Mouse (Mus musculus): ENCODE data around the gene Chchd4. TPM values are rescaled to one million over a fixed set of nuclear protein-coding genes. Genes with fewer than 3 reads are reported as not detected.
A peak's percentile ranks its signal among the peaks of the same experiment; 100 is the strongest.

Gene Chchd4
- 40.7 and 42.5 TPM in 2 replicates for polyA plus RNA-seq (2016; fragmentation: Nextera tagmentation; extraction: Ambion mirVana)

- H3K4me3 ChIP-seq: peak within 1 kb of the TSS; percentile 77
- peak within 1 kb of the TSS; percentile 90 for H3K27ac ChIP-seq
- peaks cover 18% of the 10 kb centered on the region for H3K4me1 ChIP-seq
- H3K9me3 ChIP-seq: no peaks in the 10 kb centered on the region
- no peaks in the 10 kb centered on the region for H3K27me3 ChIP-seq (ENCODE audit: insufficient read depth, poor library complexity, severe bottlenecking)
- whole genome bisulfite sequencing: under 1% methylated on average over 74 of the region's 74 CpGs
- H3K36me3 ChIP-seq: peaks cover 37% of the 10 kb centered on the region
- DNase-seq (ENCODE audit: low spot score): peak; percentile 100
These were observed at the start of gene Chchd4, which contains the start of gene Tmem43 for GRCm38 (mm10) chr6:91472868-91473804. Gene Chchd4 (minus strand): TSS chr6:91473546. Gene Tmem43 (plus strand): TSS chr6:91473703.

GRCm38 (mm10) chr6:91522816-91523215 lies 49.5 kb upstream of the Chchd4 start:
- no peaks in the 10 kb centered on the region for H3K9me3 ChIP-seq
- H3K27ac ChIP-seq: no peak overlapping the region
- peaks cover 6% of the 10 kb centered on the region; the same call in 1 of the 2 replicates for H3K27me3 ChIP-seq (ENCODE audit: insufficient read depth, poor library complexity, severe bottlenecking)
- DNase-seq (ENCODE audit: low spot score): no peak
- WGBS: 87% methylated on average over 5 of the region's 5 CpGs
- H3K4me1 ChIP-seq: peaks cover 4% of the 10 kb centered on the region; the same call in 1 of the 2 replicates
- H3K36me3 ChIP-seq: peaks cover 76% of the 10 kb centered on the region
- H3K4me3 ChIP-seq: no peak overlapping the region

DNA sequence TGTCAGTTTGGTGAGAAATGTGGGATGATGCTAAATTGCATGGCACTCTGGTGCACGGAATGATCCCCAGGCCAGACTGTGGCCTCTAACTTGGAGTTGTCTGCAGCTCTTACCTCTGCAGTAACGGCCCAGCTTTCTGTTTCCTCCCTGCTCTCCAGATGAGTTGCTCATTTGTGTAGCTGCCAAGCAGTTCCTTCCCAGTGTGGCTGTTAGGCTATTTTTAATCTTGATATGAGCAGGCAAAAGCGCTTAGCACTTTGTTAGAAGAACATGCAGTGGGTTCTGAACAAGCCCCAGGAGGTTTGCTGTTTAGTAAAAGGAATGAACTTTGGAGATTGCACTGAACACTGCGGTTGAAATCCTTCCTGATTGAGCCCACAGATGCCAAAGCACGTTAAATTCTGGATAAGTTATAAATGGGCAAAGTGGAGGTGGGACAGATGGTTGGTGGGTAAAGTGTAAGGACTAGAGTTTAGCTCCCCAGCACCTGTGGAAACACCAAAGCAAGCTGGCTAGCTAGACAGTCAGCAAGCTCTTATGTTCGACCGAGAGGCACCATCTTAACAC lies 45.2 kb upstream of the Chchd4 start:
- Histone ChIP-seq H3K36me3 (peaks cover 58% of the 10 kb centered on the region), H3K4me1 (peaks cover 17% of the 10 kb centered on the region), H3K27ac (no peak overlapping the region), H3K9me3 (no peaks in the 10 kb centered on the region), H3K27me3 (ENCODE audit: insufficient read depth, poor library complexity, severe bottlenecking) (no peaks in the 10 kb centered on the region), H3K4me3 (no peak overlapping the region)
- no peak for DNase-seq (ENCODE audit: low spot score)
- 83% methylated on average over 7 of the region's 7 CpGs for WGBS

GRCm38 (mm10) chr6:91515545-91516449 lies 42.5 kb upstream of the Chchd4 start, which contains the start of the genes Xpc and Lsm3:
Gene Xpc (minus strand): TSS chr6:91515888.
Gene Lsm3 (plus strand): TSS chr6:91515928.
- H3K27me3 ChIP-seq (ENCODE audit: insufficient read depth, poor library complexity, severe bottlenecking): no peaks in the 10 kb centered on the region
- peak within 1 kb of the TSS; percentile 93 for H3K27ac ChIP-seq
- WGBS: under 1% methylated on average over 80 of the region's 80 CpGs
- peaks cover 31% of the 10 kb centered on the region for H3K36me3 ChIP-seq
- H3K9me3 ChIP-seq: no peaks in the 10 kb centered on the region
- H3K4me3 ChIP-seq: peak within 1 kb of the TSS; percentile 87
- H3K4me1 ChIP-seq: peaks cover 17% of the 10 kb centered on the region
- peak; percentile 98 for DNase-seq (ENCODE audit: low spot score)

DNA sequence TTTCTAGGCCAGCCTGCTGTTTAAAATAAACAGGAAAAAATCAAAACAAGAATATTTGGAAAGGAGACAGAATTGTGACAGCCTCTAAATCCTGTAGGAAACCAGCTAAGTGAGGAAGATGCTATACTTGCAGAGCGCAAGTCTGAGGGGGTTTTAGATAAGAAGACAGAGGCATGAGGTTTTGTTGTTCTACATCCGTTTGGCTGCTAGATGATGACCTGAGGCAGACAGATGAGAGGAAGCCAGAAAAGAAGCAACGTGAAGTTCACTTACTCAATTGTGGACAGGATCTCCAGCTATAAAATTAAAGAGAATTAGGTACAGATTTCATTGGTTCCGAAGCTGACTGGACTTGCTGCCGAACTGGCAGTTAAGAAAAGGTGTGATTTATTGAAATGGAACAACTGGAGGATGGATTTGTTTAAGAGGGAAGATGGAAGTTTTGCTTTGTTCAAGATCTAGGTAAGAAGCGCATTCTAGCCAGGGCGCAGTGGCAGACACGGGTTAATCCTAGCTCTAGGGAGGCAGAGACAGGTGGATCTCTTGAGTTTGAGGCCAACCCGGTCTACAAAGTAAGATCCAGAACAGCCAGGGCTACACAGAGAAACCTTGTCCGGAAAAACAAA lies 41.5 kb upstream of the Chchd4 start:
- 26% methylated on average over 10 of the region's 10 CpGs for WGBS
- H3K27me3 ChIP-seq (ENCODE audit: insufficient read depth, poor library complexity, severe bottlenecking): no peaks in the 10 kb centered on the region

DNA sequence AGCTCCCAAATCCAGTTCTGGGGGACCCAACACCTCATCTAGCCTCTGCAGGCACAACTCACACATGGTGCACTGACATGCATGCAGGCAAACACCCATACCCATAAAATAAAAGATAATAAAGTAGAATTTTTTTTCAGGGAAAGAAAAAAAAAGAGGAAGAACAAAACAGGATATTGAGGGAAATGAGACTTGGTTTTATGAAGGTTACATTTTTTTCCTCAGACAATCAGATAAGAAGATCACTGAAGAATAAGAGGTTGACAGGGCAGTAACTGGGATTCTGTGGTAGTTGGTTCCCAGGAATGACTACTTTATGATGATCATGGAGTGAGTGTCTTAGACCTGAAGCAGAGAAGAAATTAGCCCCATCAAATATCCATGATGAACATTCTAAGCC lies 40.8 kb upstream of the Chchd4 start:
- no peak overlapping the region for H3K4me3 ChIP-seq
- H3K4me1 ChIP-seq: peaks cover 17% of the 10 kb centered on the region
- no peaks in the 10 kb centered on the region for H3K9me3 ChIP-seq
- no peak for DNase-seq (ENCODE audit: low spot score)
- no peaks in the 10 kb centered on the region for H3K27me3 ChIP-seq (ENCODE audit: insufficient read depth, poor library complexity, severe bottlenecking)
- peaks cover 24% of the 10 kb centered on the region for H3K36me3 ChIP-seq
- H3K27ac ChIP-seq: no peak overlapping the region

More for the DNA sequence above, 41.5 kb upstream of the Chchd4 start:
- DNase-seq (ENCODE audit: low spot score): no peak
- peaks cover 17% of the 10 kb centered on the region for H3K4me1 ChIP-seq
- H3K9me3 ChIP-seq: no peaks in the 10 kb centered on the region
- peak overlapping the region; percentile 93 for H3K27ac ChIP-seq
- H3K36me3 ChIP-seq: peaks cover 30% of the 10 kb centered on the region
- peak overlapping the region; percentile 87 for H3K4me3 ChIP-seq

- H3K27me3 ChIP-seq (ENCODE audit: insufficient read depth, poor library complexity, severe bottlenecking): no peaks in the 10 kb centered on the region
- WGBS: 70% methylated on average over 10 of the region's 10 CpGs
- H3K4me1 ChIP-seq: no peaks in the 10 kb centered on the region
- H3K36me3 ChIP-seq: peaks cover 35% of the 10 kb centered on the region
- H3K4me3 ChIP-seq: no peak overlapping the region
- no peaks in the 10 kb centered on the region for H3K9me3 ChIP-seq
- DNase-seq (ENCODE audit: low spot score): no peak
- H3K27ac ChIP-seq: no peak overlapping the region
These were observed 36.9 kb upstream of the Chchd4 start for GRCm38 (mm10) chr6:91510211-91510610.

GRCm38 (mm10) chr6:91509326-91509725 lies 36.0 kb upstream of the Chchd4 start:
- WGBS: 39% methylated on average over 7 of the region's 7 CpGs
- Histone ChIP-seq H3K36me3 (peaks cover 44% of the 10 kb centered on the region), H3K4me3 (no peak overlapping the region)

DNA sequence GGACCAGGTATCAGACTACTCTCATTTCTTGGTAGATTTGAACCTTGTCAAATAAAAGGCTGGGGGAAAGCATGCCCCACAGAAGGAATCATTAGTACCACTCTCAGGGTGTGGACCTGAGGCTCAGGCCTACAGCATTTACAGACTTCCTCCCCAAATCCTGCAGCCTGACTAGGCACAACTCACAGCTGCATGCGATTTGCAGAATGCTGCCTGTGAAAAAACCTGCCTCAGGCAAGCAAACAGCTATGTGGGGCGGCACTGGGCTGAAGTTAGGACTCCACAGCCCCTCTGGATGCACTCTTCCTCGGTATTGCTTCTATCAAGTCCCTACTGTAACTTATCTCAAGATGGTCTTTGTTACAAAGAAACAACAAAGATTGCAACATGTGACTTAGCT lies 34.7 kb upstream of the Chchd4 start:
- no peak overlapping the region for H3K4me3 ChIP-seq
- WGBS: 89% methylated on average over 3 of the region's 3 CpGs
- H3K27ac ChIP-seq: no peak overlapping the region
- DNase-seq (ENCODE audit: low spot score): no peak
- no peaks in the 10 kb centered on the region for H3K27me3 ChIP-seq (ENCODE audit: insufficient read depth, poor library complexity, severe bottlenecking)
- H3K36me3 ChIP-seq: peaks cover 57% of the 10 kb centered on the region
- no peaks in the 10 kb centered on the region for H3K4me1 ChIP-seq
- H3K9me3 ChIP-seq: no peaks in the 10 kb centered on the region

More at GRCm38 (mm10) chr6:91509326-91509725, 36.0 kb upstream of the Chchd4 start:
- H3K9me3 ChIP-seq: no peaks in the 10 kb centered on the region
- H3K27ac ChIP-seq: no peak overlapping the region
- DNase-seq (ENCODE audit: low spot score): peak; percentile 86
- H3K4me1 ChIP-seq: no peaks in the 10 kb centered on the region
- no peaks in the 10 kb centered on the region for H3K27me3 ChIP-seq (ENCODE audit: insufficient read depth, poor library complexity, severe bottlenecking)

DNA sequence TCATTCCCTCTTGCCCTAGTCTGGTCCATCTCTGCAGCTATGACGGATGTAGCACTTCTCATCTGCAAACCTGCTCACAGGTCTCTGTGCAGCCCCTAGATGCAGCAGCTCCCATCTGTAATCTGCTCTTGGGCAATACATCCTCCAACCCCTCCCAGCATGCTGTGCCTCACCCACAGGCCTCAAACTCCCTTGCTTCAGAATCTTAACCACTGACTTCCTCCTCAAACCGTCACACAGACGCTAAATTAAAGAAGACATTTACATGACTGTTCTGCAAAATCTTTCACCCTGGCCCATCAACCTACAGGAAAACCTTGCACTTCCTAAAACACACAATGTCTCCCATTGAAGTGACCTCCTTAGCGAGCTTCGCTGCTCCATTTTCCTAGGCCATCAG lies 32.7 kb upstream of the Chchd4 start:
- 90% methylated on average over 5 of the region's 5 CpGs for WGBS
- H3K27ac ChIP-seq: no peak overlapping the region

GRCm38 (mm10) chr6:91503302-91503701 lies 30.0 kb upstream of the Chchd4 start:
- H3K4me3 ChIP-seq: no peak overlapping the region
- peaks cover 94% of the 10 kb centered on the region for H3K36me3 ChIP-seq
- H3K27ac ChIP-seq: no peak overlapping the region
- no peaks in the 10 kb centered on the region for H3K4me1 ChIP-seq
- DNase-seq (ENCODE audit: low spot score): no peak
- H3K9me3 ChIP-seq: no peaks in the 10 kb centered on the region
- no peaks in the 10 kb centered on the region for H3K27me3 ChIP-seq (ENCODE audit: insufficient read depth, poor library complexity, severe bottlenecking)
- 74% methylated on average over 1 of the region's 1 CpGs for WGBS

More for the DNA sequence above, 32.7 kb upstream of the Chchd4 start:
- no peak overlapping the region for H3K4me3 ChIP-seq
- no peaks in the 10 kb centered on the region for H3K27me3 ChIP-seq (ENCODE audit: insufficient read depth, poor library complexity, severe bottlenecking)
- no peak for DNase-seq (ENCODE audit: low spot score)
- peaks cover 75% of the 10 kb centered on the region for H3K36me3 ChIP-seq
- H3K9me3 ChIP-seq: no peaks in the 10 kb centered on the region
- no peaks in the 10 kb centered on the region for H3K4me1 ChIP-seq

GRCm38 (mm10) chr6:91494526-91494925 lies 21.2 kb upstream of the Chchd4 start:
- Histone ChIP-seq H3K4me3 (no peak overlapping the region), H3K4me1 (0 out of 2 replicates have a peak, but pooled peaks cover 7% of the 10 kb centered on the region), H3K27me3 (ENCODE audit: insufficient read depth, poor library complexity, severe bottlenecking) (no peaks in the 10 kb centered on the region), H3K36me3 (peaks cover 91% of the 10 kb centered on the region), H3K9me3 (no peaks in the 10 kb centered on the region), H3K27ac (no peak overlapping the region)
- no peak for DNase-seq (ENCODE audit: low spot score)
- WGBS: 83% methylated on average over 8 of the region's 8 CpGs

Data from heart, embryonic 10.5 days (tissue).